Mouse (Mus musculus) liver, embryonic 14.5 days (tissue): ENCODE measurements around the gene Gtse1.

ENCODE experiments used
- CTCF ChIP-seq: IDR thresholded peaks from 2 replicates; pipeline ENCODE4 v1.5.1; 2016; ENCODE audit warnings: antibody characterized with exemption, low read depth, control low read depth
- EP300 ChIP-seq: IDR thresholded peaks from 2 replicates; pipeline ENCODE4 v1.6.1; 2016; ENCODE audit warnings: antibody characterized with exemption, low read depth

DNA sequence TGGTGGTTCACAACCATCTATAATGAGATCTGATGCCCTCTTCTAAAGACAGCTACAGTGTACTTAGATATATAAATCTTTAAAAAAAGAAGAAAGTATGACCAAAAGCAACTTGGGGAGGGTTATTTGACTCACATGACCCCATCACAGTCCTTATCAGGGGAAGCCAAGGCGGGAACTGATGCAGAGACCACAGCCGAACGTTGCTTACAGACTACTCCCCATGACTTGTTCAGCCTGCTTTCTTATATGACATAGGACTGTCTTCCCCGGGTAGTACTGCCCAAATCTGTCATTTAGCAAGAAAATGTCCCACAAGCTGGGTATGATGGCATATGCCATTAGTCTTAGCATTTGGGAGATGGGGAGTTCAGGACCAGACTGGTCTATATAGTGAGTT lies 29.7 kb downstream of the Gtse1 start:
- TF ChIP-seq CTCF (no peak), EP300 (no peak)
